Mouse (Mus musculus): Measurements from ENCODE around the gene Acat2. TPM values are rescaled to one million over a fixed set of nuclear protein-coding genes. Genes with fewer than 3 reads are reported as not detected.
"Not testable (repeated sequence)": the region's sequence is repeated elsewhere in the genome, so short reads cannot be mapped to it uniquely, and the experiment has no call there.

The Acat2 gene
- polyA plus RNA-seq, 1 experiment from 2014 or later, result 48.9 TPM

DNA sequence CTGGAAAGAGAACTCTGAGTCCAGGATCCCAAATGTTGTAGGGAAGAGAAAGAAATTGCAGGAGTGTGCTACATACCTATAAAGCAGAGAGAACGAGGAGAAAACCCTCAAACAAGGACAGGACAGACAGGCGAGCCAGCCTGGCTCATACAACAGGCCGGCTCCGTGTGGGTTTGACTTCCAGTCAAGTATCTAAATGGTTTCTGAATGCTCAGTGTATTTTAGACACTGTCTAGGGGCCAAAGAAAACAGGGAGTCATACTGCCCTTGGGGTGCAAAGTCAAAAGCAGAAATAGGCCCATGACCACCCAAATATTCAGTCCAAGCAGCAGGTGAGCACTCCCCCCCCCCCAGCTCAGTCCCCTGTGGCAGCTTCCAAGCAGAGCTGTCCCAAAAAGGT, 54.7 kb downstream of the Acat2 start:
- H3K36me3 ChIP-seq, result peaks cover 64% of the 10 kb centered on the region
- no peak overlapping the region for H3K4me2 ChIP-seq
- 84% methylated on average over 4 of the region's 4 CpGs for WGBS
- H3K4me3 ChIP-seq, result no peak overlapping the region
- ATAC-seq (ENCODE audit: extremely low read depth, insufficient number of reproducible peaks, low FRiP score, low TSS enrichment), result no peak
- no peak overlapping the region for H3K27ac ChIP-seq (replicated peaks)
- no peaks in the 10 kb centered on the region for H3K9me3 ChIP-seq
- H3K9ac ChIP-seq, result no peak overlapping the region
- no peaks in the 10 kb centered on the region for H3K27me3 ChIP-seq (replicated peaks)
- no peaks in the 10 kb centered on the region for H3K4me1 ChIP-seq

DNA sequence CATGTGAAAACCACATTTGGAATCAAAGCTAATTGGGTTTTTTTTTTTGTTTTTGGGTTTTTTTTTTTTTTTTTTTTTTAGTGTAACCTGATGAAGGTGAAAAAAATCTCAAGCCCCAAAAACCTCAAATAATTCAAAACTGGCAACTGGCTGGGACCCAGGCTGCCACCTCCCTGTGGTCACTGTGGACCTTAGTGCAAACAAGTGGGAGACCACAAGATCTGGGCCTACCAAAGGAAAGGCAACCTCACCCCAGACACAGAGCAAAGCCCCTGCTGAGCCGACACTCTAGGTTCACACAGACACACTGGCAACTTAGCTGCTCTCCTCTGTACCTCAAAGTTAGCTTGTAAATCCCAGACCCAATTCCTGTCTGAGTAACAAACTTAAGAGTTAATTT, 56.2 kb downstream of the Acat2 start:
- H3K36me3 ChIP-seq, result peaks cover 61% of the 10 kb centered on the region
- no peaks in the 10 kb centered on the region for H3K27me3 ChIP-seq (replicated peaks)
- H3K4me3 ChIP-seq, result no peak overlapping the region
- no peak for ATAC-seq (ENCODE audit: extremely low read depth, insufficient number of reproducible peaks, low FRiP score, low TSS enrichment)
- 79% methylated on average over 1 of the region's 1 CpGs for WGBS
- no peak overlapping the region for H3K9ac ChIP-seq
- no peaks in the 10 kb centered on the region for H3K4me1 ChIP-seq
- no peaks in the 10 kb centered on the region for H3K9me3 ChIP-seq
- H3K4me2 ChIP-seq, result no peak overlapping the region
- no peak overlapping the region for H3K27ac ChIP-seq (replicated peaks)

DNA sequence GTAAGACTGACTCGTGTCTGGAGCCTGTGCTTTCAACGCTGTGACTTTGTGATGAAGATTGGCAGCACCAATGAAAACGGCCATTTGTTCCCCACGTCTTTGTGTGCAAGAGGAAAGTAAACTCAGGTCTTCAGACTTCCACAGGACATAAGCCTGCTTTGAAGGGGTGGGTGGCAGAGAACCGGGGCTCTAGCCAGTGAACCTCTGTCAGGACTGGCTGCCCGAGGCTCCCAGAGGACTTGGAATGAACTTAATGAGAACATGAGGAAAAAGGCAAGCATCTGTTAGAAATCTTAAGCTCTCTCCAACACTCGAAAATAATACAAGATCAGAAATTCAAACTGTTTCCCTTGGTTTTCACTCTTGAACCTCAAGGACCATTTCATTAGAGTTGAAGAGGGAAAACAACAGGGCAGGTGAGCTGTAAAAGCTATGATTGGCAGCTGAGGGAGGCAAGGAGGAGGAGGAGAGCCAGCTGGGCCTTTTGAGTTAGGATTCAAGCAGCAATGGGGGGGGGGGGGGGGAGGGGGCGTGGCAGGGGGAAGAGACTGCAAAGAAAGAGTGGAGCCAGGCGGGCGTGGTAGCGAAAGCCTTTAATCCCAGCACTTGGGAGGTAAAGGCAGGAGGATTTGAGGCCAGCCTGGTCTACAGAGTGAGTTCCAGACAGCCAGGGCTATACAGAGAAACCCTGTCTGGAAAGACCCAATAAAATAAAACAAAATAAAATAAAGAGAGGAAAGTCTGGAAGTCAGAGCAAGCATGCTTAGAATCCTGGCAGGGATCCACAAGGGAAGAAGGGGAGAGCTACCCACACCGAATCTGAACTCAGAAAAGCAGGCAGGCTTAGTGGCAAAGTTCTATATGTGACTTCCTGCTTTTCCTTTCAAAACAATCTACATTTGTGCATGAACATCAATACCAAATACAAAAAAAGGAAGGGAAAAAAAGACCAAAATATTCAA, 56.9 kb downstream of the Acat2 start:
- no peak overlapping the region for H3K27ac ChIP-seq (replicated peaks)
- 59% methylated on average over 11 of the region's 12 CpGs for WGBS
- H3K9me3 ChIP-seq, result no peaks in the 10 kb centered on the region
- no peaks in the 10 kb centered on the region for H3K4me1 ChIP-seq
- no peak overlapping the region for H3K4me2 ChIP-seq
- H3K9ac ChIP-seq, result no peak overlapping the region
- no peak overlapping the region for H3K4me3 ChIP-seq
- H3K27me3 ChIP-seq (replicated peaks), result no peaks in the 10 kb centered on the region
- no peak for ATAC-seq (ENCODE audit: extremely low read depth, insufficient number of reproducible peaks, low FRiP score, low TSS enrichment)
- peaks cover 63% of the 10 kb centered on the region for H3K36me3 ChIP-seq

DNA sequence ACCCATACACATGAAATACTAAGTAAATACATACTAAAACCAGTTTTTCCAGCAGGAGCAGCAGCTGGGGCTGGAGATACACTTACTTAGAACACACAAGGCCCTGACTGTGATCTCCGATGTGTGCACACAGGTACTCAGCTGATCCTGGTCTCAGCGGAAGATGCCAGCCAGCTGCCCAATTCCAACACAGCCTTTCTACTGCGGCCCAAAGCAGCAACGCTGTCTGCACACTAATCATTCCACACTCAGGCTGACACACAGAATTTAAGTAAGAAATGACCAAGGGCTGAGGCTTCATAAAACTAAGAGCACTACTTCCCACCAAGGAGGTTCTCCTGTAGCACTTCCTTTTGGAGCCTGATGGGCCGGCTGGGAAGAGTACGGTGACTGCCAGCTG, 58.3 kb downstream of the Acat2 start:
- no peaks in the 10 kb centered on the region for H3K9me3 ChIP-seq
- WGBS, result 94% methylated on average over 6 of the region's 6 CpGs
- no peak overlapping the region for H3K9ac ChIP-seq
- no peak overlapping the region for H3K4me2 ChIP-seq
- no peak overlapping the region for H3K4me3 ChIP-seq
- no peaks in the 10 kb centered on the region for H3K4me1 ChIP-seq
- ATAC-seq (ENCODE audit: extremely low read depth, insufficient number of reproducible peaks, low FRiP score, low TSS enrichment), result no peak
- H3K27ac ChIP-seq (replicated peaks), result no peak overlapping the region
- H3K36me3 ChIP-seq, result peaks cover 64% of the 10 kb centered on the region
- H3K27me3 ChIP-seq (replicated peaks), result no peaks in the 10 kb centered on the region

DNA sequence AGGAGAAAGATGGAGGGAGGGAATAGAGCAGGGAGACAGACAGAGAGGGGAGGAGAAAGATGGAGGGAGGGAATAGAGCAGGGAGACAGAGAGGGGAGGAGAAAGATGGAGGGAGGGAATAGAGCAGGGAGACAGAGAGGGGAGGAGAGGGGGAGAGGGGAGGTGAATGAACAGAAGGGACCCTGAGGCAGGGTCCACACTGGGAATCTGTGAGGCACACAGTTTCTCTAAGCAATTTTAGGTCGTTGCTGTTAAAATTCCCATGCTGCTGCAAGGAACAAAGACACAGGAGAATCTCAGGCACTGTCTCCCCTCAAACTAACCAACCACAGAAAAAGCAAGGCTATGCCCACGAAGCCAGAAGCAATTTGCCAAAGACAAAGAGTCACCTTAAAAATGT, 61.9 kb downstream of the Acat2 start:
- H3K4me1 ChIP-seq; ATAC-seq (ENCODE audit: extremely low read depth, insufficient number of reproducible peaks, low FRiP score, low TSS enrichment); H3K27ac ChIP-seq (replicated peaks); H3K9ac ChIP-seq; H3K27me3 ChIP-seq (replicated peaks); H3K4me3 ChIP-seq; H3K9me3 ChIP-seq; H3K4me2 ChIP-seq: not testable (repeated sequence)
- H3K36me3 ChIP-seq, result peaks cover 64% of the 10 kb centered on the region
- 55% methylated on average over 2 of the region's 2 CpGs for WGBS

DNA sequence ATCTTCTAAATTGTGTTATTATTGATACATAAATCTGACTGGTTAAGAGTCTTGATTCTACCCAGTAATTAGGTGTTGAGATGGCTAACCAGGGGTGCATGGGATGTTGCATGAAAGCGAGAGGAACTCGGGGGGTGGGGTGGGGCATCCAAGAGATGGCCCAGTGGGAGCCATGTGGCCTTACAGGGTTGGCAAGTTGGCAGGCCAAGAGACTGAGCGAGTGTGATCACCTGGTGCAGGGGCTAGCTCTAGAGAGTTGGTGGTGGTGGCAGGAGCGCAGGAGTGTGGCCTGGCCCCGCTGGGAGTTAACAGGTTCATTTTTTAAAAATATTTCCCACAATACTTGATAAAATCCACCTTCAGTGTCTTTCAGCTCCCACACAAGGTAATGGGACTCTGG, 62.9 kb downstream of the Acat2 start:
- Histone ChIP-seq H3K27ac (replicated peaks) (no peak overlapping the region), H3K9ac (no peak overlapping the region), H3K9me3 (no peaks in the 10 kb centered on the region), H3K4me3 (no peak overlapping the region), H3K4me2 (no peak overlapping the region), H3K36me3 (peaks cover 57% of the 10 kb centered on the region), H3K4me1 (no peaks in the 10 kb centered on the region), H3K27me3 (replicated peaks) (no peaks in the 10 kb centered on the region)
- WGBS, result 79% methylated on average over 5 of the region's 5 CpGs
- no peak for ATAC-seq (ENCODE audit: extremely low read depth, insufficient number of reproducible peaks, low FRiP score, low TSS enrichment)

Other genes with a start within 250 kb of the Acat2 start
- 142 and 143 TPM in 2 replicates for gene Igf2r, start 191.1 kb downstream of the Acat2 start, polyA plus RNA-seq (2015; fragmentation: Nextera tagmentation; extraction: Ambion mirVana)
- 0.25 and 0.31 TPM in 2 replicates for gene Mas1, start 92.6 kb downstream of the Acat2 start, polyA plus RNA-seq (2015; fragmentation: Nextera tagmentation; extraction: Ambion mirVana)
- gene Mrgprh, start 84.7 kb downstream of the Acat2 start, polyA plus RNA-seq (2015; fragmentation: Nextera tagmentation; extraction: Ambion mirVana), result 0.14 TPM in 1 of 2 replicates, not detected in the other
- gene Pnldc1, start 50.5 kb downstream of the Acat2 start, polyA plus RNA-seq (2015; fragmentation: Nextera tagmentation; extraction: Ambion mirVana), result 0.70 and 1.0 TPM in 2 replicates
- gene Tcp1, start 45.0 kb downstream of the Acat2 start, polyA plus RNA-seq (2015; fragmentation: Nextera tagmentation; extraction: Ambion mirVana), result 315 and 348 TPM in 2 replicates
- 166 and 194 TPM in 2 replicates for gene Mrpl18, start 44.4 kb downstream of the Acat2 start, polyA plus RNA-seq (2015; fragmentation: Nextera tagmentation; extraction: Ambion mirVana)
- 0.13 and 0.47 TPM in 2 replicates for gene Acat3, start 20.1 kb downstream of the Acat2 start, polyA plus RNA-seq (2015; fragmentation: Nextera tagmentation; extraction: Ambion mirVana)
- 80.5 and 87.0 TPM in 2 replicates for gene Wtap, start 33.4 kb upstream of the Acat2 start, polyA plus RNA-seq (2015; fragmentation: Nextera tagmentation; extraction: Ambion mirVana)
- gene Sod2, start 46.1 kb upstream of the Acat2 start, polyA plus RNA-seq (2015; fragmentation: Nextera tagmentation; extraction: Ambion mirVana), result 305 and 354 TPM in 2 replicates
- gene Gpr31b, start 91.5 kb upstream of the Acat2 start, polyA plus RNA-seq (2015; fragmentation: Nextera tagmentation; extraction: Ambion mirVana), result 0.13 TPM in 1 of 2 replicates, not detected in the other
- 0.11 TPM in 1 of 2 replicates, not detected in the other for gene Tcp10b, start 100.4 kb upstream of the Acat2 start, polyA plus RNA-seq (2015; fragmentation: Nextera tagmentation; extraction: Ambion mirVana)
- gene Unc93a, start 171.1 kb upstream of the Acat2 start, polyA plus RNA-seq (2015; fragmentation: Nextera tagmentation; extraction: Ambion mirVana), result not detected in 2 replicates

All from heart, embryonic 13.5 days (tissue).